Mouse (Mus musculus): ENCODE measurements at regions not wholly inside any gene's neighbourhood (a gene's known extent, or its start where the extent isn't known, plus 50 kb on each side); places are given as distances from the start of the nearest gene placed in this dataset.

DNA sequence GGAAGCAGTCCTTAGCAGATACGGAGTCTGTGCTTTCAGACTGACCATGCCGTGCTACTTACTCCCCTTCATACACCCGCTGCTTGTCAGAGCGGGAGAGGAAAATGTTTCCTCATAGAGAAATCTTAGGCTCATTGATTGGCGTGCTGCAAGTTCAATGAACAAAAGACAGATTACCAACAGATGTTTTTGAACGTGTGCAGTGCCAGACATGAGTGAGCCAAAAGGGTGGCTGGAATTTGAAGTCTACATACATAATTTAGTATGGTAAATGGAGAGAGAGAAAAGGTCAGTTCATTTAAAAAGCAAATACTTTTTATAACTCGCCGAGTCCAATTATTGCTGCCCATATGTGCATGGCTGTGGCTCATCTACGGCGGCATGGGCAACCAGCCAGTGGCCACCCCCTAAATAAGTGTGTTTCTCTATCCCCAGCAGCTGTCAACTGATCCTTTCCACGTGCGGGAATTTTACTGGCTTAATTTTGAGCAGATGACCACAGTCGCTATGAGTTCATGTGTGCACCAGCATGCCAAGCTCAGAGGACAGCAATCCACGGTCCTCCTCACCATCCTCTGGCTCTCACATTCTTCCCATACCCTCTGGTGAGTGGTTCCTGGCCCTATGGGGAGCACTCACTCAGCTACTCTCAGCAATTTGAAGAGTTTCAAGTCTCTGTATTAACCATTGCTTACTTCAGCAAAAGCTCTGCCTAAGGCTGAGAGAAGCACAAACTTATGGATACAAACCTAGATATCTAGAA, 80.3 kb downstream of the Npy1r start:
- Histone ChIP-seq H3K4me1 (ENCODE audit: control insufficient read depth, insufficient read depth, low read length) (peaks cover 9% of the 10 kb centered on the region), H3K27me3 (replicated peaks; ENCODE audit: control insufficient read depth, insufficient read depth, low read length) (no peaks in the 10 kb centered on the region), H3K4me3 (ENCODE audit: low read depth, low read length) (no peak overlapping the region), H3K9ac (ENCODE audit: low read length) (no peak overlapping the region), H3K9me3 (replicated peaks; ENCODE audit: control insufficient read depth, low read length) (no peaks in the 10 kb centered on the region), H3K27ac (ENCODE audit: low read depth, low read length) (no peak overlapping the region), H3K36me3 (ENCODE audit: control insufficient read depth, insufficient read depth, low read length) (no peaks in the 10 kb centered on the region), H3K4me2 (ENCODE audit: low read length) (0 out of 2 replicates have a peak overlapping the region, but pooled peaks have one; percentile 7)
- ATAC-seq, result peak; percentile 82
- WGBS, result 37% methylated on average over 14 of the region's 14 CpGs
- DNase-seq (ENCODE audit: low spot score), result peak; percentile 64

- Histone ChIP-seq H3K9ac (ENCODE audit: low read length) (no peak overlapping the region), H3K9me3 (replicated peaks; ENCODE audit: control insufficient read depth, low read length) (no peaks in the 10 kb centered on the region), H3K36me3 (ENCODE audit: control insufficient read depth, insufficient read depth, low read length) (no peaks in the 10 kb centered on the region), H3K4me1 (ENCODE audit: control insufficient read depth, insufficient read depth, low read length) (peaks cover 9% of the 10 kb centered on the region), H3K4me3 (ENCODE audit: low read depth, low read length) (no peak overlapping the region), H3K27me3 (replicated peaks; ENCODE audit: control insufficient read depth, insufficient read depth, low read length) (no peaks in the 10 kb centered on the region), H3K4me2 (ENCODE audit: low read length) (no peak overlapping the region), H3K27ac (ENCODE audit: low read depth, low read length) (no peak overlapping the region)
- WGBS, result 75% methylated on average over 1 of the region's 1 CpGs
- ATAC-seq (peak; percentile 35; the same call in 1 of the 2 replicates), DNase-seq (ENCODE audit: low spot score) (peak; percentile 45)
Measured at GRCm38 (mm10) chr8:66779622-66780021, 80.4 kb upstream of the Naf1 start.

DNA sequence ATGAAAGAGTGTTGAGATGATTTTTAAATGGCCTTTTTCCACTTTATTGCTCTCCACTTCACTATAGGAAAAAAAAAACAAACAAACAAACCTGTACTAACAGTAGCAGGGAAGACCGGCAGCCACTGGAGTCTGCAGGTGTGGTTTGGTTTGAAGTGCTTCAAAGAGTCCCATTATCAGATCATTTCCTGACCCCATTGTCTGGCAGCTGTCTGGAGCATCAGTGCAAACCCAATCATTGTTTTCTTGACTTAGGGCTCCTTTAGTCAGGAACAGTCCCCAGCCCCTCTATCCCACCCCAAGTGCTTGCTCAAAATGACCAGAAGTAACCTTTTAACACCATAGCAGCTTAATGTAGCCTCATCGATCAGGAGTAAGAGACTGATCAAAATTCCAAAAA, 77.4 kb upstream of the Naf1 start:
- Histone ChIP-seq H3K36me3 (ENCODE audit: control insufficient read depth, insufficient read depth, low read length) (no peaks in the 10 kb centered on the region), H3K4me3 (ENCODE audit: low read depth, low read length) (no peak overlapping the region), H3K9me3 (replicated peaks; ENCODE audit: control insufficient read depth, low read length) (no peaks in the 10 kb centered on the region), H3K9ac (ENCODE audit: low read length) (no peak overlapping the region), H3K27ac (ENCODE audit: low read depth, low read length) (no peak overlapping the region), H3K4me2 (ENCODE audit: low read length) (no peak overlapping the region), H3K4me1 (ENCODE audit: control insufficient read depth, insufficient read depth, low read length) (peaks cover under 1% of the 10 kb centered on the region), H3K27me3 (replicated peaks; ENCODE audit: control insufficient read depth, insufficient read depth, low read length) (no peaks in the 10 kb centered on the region)
- DNase-seq (ENCODE audit: low spot score), result no peak
- no peak for ATAC-seq
- 86% methylated on average over 2 of the region's 2 CpGs for WGBS

DNA sequence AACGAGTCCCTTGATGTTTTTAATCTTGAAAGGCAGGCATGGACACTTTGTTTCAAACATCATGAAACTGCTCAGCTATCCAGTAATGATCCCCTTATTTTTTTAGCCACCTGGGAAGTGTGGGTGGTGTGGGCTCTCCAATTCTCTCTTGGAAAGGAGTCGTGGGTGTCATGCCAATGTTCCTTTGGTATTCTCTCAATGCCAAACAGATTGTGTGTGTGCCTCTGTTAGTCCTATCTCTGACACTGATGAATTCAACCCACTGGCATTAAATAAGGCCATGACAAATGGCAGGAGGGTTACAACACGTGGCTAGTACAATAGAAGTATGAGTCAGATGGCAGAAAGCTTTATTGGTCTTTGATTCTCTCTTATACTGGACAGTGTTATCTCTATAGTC, 74.0 kb upstream of the Naf1 start:
- ATAC-seq, result no peak
- 57% methylated on average over 3 of the region's 3 CpGs for WGBS

More for the DNA sequence above, 74.0 kb upstream of the Naf1 start:
- H3K27me3 ChIP-seq (replicated peaks; ENCODE audit: control insufficient read depth, insufficient read depth, low read length), result no peaks in the 10 kb centered on the region
- no peak overlapping the region for H3K9ac ChIP-seq (ENCODE audit: low read length)
- H3K36me3 ChIP-seq (ENCODE audit: control insufficient read depth, insufficient read depth, low read length), result no peaks in the 10 kb centered on the region
- H3K27ac ChIP-seq (ENCODE audit: low read depth, low read length), result no peak overlapping the region
- DNase-seq (ENCODE audit: low spot score), result no peak
- no peak overlapping the region for H3K4me2 ChIP-seq (ENCODE audit: low read length)
- H3K4me3 ChIP-seq (ENCODE audit: low read depth, low read length), result no peak overlapping the region
- H3K4me1 ChIP-seq (ENCODE audit: control insufficient read depth, insufficient read depth, low read length), result no peaks in the 10 kb centered on the region
- H3K9me3 ChIP-seq (replicated peaks; ENCODE audit: control insufficient read depth, low read length), result no peaks in the 10 kb centered on the region
